Mouse (Mus musculus) inflammation-experienced regulatory T-cells, adult 6 months (primary cell): ENCODE measurements at regions not wholly inside any gene's neighbourhood (a gene's known extent, or its start where the extent isn't known, plus 50 kb on each side); places are given as distances from the start of the nearest gene placed in this dataset.

ENCODE experiments used
- ATAC-seq: one replicate; pipeline ENCODE4 v1.8.0; 2017

- ATAC-seq: no peak
These were observed 366.8 kb upstream of the Jarid2 start for GRCm38 (mm10) chr13:44362293-44363005.

GRCm38 (mm10) chr13:44363016-44363415, 366.3 kb upstream of the Jarid2 start:
- no peak for ATAC-seq

DNA sequence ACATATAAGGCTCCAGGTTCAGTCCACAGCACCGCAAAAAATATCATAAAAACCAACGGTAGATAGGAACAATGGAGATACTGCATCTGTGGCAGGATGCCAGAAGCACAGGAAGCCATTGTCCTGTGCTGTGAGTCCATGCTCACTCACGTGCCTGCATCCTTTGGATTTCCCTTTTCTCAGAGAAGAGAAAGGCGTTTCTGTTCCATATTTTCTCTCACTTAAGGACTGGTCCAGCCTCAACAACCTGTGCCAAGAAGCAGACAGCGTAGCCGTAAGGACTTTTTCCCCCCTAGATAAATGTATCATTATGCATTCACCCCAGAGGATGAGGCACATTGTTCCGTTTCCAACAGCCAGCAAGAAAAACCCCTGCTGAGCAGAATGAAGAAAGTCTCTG, 360.0 kb upstream of the Jarid2 start:
- no peak for ATAC-seq

GRCm38 (mm10) chr13:44372361-44372877, 356.9 kb upstream of the Jarid2 start:
- ATAC-seq: no peak

DNA sequence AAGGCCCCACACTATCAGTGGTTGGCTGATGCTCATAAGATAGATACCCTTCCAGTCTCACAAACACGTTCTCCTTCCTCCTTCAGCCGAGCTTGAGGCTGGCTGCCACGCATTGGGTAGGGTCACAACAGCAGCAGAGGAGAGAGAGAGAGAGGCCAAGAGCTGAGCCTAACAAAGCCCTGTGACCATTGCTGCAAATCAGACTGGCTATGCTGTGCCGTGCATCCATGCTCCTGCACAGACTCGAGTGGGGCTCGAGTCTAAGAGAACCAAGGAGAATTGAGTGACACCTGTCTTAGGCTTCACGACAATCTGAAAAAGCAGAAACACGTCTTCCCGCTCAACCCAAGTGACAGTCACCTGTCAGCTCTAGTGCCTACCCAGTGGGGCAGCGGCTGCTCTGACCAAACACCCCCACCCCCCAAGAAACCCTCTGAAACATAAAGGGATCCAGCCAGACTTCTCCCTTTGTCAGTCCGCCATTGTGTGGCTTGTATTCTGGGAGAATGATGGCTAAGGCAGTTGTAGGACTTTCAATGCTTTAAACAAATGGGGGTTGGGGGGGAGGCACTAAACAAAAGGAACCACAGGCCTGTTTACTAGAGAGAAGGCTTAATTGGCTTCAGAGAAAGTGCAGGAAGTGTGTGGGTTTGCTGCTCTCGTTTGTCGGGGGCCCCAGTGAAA, 353.7 kb upstream of the Jarid2 start:
- ATAC-seq: peak; percentile 77

DNA sequence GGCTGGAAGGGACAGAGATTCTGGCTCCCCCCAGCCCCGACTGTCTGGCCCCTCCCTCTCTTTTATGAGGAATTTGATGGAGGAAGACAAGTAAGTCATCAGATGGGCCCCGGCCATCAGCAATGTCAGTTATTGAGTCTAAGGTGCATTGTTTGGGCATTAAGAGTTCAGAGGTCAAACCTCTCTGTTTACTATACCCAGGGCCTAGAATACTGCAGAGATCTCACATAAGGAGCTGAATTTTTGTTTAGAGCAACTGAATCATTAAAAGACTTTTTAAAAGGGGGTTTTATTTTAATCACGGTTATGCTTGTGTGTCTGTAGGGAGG, 353.1 kb upstream of the Jarid2 start:
- ATAC-seq: peak; percentile 30

- no peak for ATAC-seq
These were observed 347.4 kb upstream of the Jarid2 start for GRCm38 (mm10) chr13:44381721-44382450.

DNA sequence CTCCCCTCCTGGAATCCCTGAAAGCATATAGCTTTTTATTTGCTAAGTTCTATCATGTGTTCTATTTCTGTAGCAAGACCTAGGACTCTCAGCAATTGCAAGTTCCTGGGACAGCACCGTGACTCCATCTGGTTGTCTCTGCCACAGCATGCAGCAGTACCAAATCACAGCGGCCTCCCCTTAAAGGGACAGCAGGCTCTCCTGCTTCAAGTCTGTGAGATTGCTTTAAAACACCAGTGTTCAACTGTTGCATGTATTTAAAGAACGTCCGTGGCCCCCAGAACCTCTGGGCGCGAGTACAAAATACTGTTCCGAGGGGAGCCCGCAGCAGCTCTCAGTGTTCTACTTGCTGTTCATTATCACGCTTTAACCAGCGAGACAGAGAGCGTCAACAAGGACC, 346.0 kb upstream of the Jarid2 start:
- ATAC-seq: no peak

- ATAC-seq: no peak
These were observed 342.5 kb upstream of the Jarid2 start for GRCm38 (mm10) chr13:44386767-44387166.

- ATAC-seq: no peak
These were observed 339.6 kb upstream of the Jarid2 start for GRCm38 (mm10) chr13:44389696-44390095.

DNA sequence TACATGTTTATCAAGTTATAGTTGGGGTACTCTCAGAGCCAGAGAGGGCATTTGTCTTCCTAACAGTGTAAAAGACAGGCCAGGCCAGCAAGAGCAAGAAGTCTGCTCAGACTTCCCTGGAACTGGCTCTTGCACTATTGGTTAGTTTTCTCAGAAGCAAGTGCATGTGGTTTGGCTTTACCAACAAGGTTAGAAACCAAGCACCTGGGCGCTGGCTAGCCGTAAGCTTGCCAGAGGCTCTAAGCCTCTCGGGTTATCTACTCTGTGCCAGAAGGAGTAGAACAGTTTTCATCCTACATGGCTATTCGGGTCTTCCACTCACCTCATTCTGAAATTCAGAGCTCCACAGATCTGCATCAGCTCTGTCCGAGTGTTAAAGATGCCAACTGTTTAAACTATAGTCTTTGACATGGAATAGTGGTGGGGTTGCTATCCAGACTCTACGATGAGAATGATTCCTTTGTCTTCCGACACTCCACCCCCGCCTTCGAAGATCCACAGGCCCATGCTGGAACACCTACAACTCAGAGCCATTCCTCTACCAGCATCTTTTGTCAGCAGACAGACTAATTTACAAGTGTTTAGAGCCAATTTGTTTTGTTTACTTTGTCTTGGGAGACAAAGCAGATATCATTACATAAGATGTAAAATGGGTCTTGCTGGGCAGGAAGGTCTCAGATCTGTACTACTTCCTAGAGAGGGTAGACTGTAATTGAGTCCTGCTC, 338.4 kb upstream of the Jarid2 start:
- ATAC-seq: no peak

GRCm38 (mm10) chr13:44394016-44394415, 335.3 kb upstream of the Jarid2 start:
- ATAC-seq: no peak

DNA sequence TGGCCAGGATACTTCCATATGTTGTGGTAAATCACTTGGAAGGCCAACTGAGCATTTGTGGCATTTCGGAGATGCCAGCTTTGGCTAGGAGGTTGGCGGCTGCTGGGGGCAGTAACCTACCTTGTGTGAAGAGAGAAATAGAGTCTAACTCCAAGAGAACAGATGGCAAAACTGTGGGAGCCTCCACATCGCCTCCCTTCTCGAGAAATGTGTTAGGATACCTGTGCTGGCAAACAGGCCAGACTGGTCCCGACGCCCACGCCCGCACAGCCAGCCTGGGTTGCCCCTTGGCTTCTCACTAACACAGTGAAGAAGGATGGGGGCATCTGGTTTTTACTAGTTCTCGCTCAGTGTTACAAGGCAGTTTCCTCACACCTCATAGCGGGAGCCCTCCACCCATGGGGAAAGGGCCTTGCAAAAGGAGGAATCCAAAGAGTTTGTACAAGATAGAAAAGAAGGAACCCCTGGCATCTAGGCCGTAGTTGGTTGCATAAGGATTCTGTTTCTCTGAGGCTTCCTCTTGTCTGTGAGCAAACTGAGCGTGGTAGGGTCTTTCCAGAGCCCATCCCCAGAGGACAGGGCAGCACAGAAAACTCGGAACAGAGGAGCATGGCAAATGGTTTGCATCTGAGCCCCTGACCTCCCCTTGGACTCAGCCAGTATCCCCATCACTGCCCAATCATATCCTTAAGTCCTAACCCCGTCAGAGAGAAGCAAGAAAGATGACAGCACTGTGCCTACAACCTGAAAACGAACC, 330.5 kb upstream of the Jarid2 start:
- no peak for ATAC-seq

DNA sequence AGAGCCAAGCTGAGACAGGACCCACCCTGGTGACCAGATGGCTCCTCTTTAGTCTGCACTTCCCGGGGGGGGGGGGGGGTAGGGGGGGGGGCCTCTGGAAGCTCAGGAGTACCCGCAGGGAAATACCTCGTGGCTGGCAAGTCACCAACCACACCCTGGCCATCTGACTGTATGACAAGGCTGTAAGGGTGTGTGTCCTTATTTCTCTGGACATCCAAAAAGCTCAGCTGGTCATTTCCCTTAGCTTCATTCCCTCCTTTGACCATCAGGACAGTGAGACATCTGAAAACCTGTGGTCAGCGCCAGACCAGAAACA, 329.9 kb upstream of the Jarid2 start:
- no peak for ATAC-seq

DNA sequence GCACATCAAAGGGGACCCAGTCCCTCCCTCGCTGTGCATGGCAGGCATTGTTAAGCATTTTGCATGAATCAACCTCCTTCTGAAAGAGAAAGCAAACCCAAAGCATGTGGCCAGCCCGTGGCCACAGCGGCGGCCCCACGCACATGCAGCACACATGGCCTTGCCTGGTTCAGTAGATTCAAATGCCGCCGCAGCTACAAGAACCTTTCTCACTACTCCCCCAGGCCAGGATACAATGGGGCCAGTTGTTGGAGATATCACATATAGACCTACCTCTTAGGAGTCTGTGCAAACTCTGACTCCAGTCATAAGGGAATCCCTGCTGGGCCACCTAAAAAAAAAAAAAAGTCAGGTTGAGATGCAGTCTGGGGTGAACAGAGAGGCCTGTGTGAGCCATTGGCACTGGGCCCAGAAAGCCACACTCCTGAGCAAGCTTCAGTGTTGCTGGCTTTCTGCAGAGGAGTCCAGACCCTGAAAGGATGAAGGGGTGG, 329.4 kb upstream of the Jarid2 start:
- no peak for ATAC-seq

DNA sequence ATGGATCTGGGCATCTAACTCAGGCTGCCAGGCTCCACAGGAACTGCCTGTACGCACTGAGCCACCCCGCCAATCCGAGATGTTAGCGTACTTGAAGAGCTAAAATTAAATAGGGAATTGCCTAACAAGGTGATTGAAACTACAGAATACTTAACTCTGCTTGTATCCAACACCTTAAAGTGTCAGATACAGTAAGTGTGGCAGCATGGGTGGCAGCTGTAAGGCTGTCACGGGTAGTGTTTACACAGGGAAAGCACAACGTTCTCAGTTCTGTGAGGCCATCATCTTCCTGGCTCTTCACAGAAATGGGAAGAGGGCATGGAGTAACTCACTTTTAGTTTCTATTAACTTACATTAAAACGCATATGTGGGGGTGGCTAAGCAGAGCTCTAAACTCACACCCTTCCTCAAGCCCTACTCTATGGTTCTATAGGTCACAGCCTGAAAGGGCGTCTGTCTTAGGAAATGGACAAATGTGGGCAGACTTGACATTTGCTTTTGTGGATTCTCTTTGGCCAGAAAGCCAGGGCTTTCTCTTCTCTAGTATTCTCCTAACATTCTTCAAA, 325.2 kb upstream of the Jarid2 start:
- no peak for ATAC-seq

GRCm38 (mm10) chr13:44407307-44407706, 322.0 kb upstream of the Jarid2 start:
- ATAC-seq: no peak

DNA sequence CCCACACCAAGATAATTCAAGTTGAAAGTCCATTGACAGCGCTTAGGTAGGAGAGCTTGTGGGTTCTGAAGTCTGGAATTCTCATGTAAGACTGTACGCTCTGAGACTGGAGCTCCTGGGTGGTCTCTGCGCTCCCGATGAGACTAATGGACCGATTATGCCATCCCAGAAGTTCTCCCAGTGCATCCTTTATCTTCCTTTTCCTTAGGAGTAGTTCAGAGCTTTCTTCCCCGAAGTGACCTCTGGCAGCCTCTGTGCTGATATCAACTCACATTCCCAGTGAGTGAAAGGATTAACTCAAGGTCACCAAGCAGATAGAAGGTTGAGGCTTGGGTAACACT, 320.7 kb upstream of the Jarid2 start:
- no peak for ATAC-seq

GRCm38 (mm10) chr13:44408960-44409719, 320.1 kb upstream of the Jarid2 start:
- ATAC-seq: no peak

GRCm38 (mm10) chr13:44409720-44410047, 319.6 kb upstream of the Jarid2 start:
- ATAC-seq: no peak

GRCm38 (mm10) chr13:44411781-44412496, 317.3 kb upstream of the Jarid2 start:
- ATAC-seq: peak; percentile 41
